17 mouse cellular contexts compared by ENCODE assay signal in the genomic region with DNA sequence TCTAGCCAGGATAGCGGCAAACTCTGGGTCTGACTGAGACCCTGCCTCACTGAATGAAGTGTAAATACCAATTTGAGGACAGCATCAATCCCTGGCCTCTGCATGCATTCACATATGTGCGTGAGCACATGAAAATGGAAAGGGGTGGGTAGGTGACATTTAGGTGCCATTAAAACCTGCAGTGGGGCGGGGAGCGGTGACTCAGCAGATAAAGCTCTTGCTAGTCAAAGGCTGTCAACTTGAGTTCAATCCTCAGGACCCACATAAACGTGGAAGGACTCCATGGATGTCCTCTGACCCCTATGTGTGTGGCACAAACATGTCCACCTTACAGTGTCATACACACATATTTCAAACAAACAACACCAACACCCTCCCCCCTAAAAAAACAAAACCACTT. TPM values are rescaled to one million over a fixed set of nuclear protein-coding genes. Genes with fewer than 3 reads are reported as not detected.
A peak's percentile ranks its signal among the peaks of the same experiment; 100 is the strongest.
DNase-seq lines count a peak whose midpoint lies in the region; ATAC-seq and TF ChIP-seq lines count a peak whose summit lies in the region.
"Had no signal": no experiment of that assay in that cellular context is flagged by ENCODE, and none has a peak within 500 bp of the region (broad histone marks: within the 10 kb centered on the region; RNA-seq: fewer than 3 reads in every experiment).

No protein-coding gene starts in this region.

- peak overlapping the region; percentile 87; the same call in 1 of the 2 replicates for H3K27ac ChIP-seq in heart, embryonic 10.5 days
- H3K27ac ChIP-seq in liver, postnatal 0 days (ENCODE audit: low read depth) = no peak overlapping the region
- H3K27ac ChIP-seq in liver, embryonic 13.5 days = peak overlapping the region; percentile 100
- H3K27ac ChIP-seq: forebrain, embryonic 13.5 days; midbrain, embryonic 15.5 days had no signal

- H3K9me3 ChIP-seq in heart, embryonic 10.5 days = no peaks in the 10 kb centered on the region
- no peaks in the 10 kb centered on the region for H3K9me3 ChIP-seq in liver, postnatal 0 days (ENCODE audit: low read length)
- H3K9me3 ChIP-seq in liver, embryonic 13.5 days (replicated peaks) = no peaks in the 10 kb centered on the region
- H3K9me3 ChIP-seq: forebrain, embryonic 13.5 days; megakaryocyte, embryonic 14.5 days; midbrain, embryonic 15.5 days had no signal

- peaks cover 12% of the 10 kb centered on the region; the same call in 1 of the 2 replicates for H3K27me3 ChIP-seq in heart, embryonic 10.5 days (ENCODE audit: insufficient read depth, poor library complexity, severe bottlenecking)
- H3K27me3 ChIP-seq in liver, postnatal 0 days (ENCODE audit: insufficient read depth, low read length) = no peaks in the 10 kb centered on the region
- H3K27me3 ChIP-seq in liver, embryonic 13.5 days = no peaks in the 10 kb centered on the region
- H3K27me3 ChIP-seq: forebrain, embryonic 13.5 days; megakaryocyte, embryonic 14.5 days; midbrain, embryonic 15.5 days had no signal

- 80% methylated on average over 5 of the region's 5 CpGs for WGBS in heart, embryonic 10.5 days
- 71% methylated on average over 5 of the region's 5 CpGs for WGBS in liver, postnatal 0 days (ENCODE audit: insufficient replicate concordance)
- WGBS in liver, embryonic 13.5 days (ENCODE audit: insufficient replicate concordance) = 58% methylated on average over 5 of the region's 5 CpGs

- DNase-seq in heart, embryonic 10.5 days (ENCODE audit: low spot score) = no peak
- no peak for DNase-seq in heart, adult 18-20 months
- peak; percentile 89 for DNase-seq in liver
- no peak for DNase-seq in liver, postnatal 0 days
- peak; percentile 64 for DNase-seq in liver, embryonic 13.5 days
- DNase-seq in adrenal gland, postnatal 25 days = no peak
- DNase-seq in layer of hippocampus, postnatal 25 days (ENCODE audit: extremely low spot score in 1 of 2, low spot score in 1 of 2) = no peak
- DNase-seq: cerebellum, postnatal 25 days; gastrocnemius, postnatal 10 days; kidney, adult 2 months; kidney, postnatal 25 days; lung, adult 2 months; thymus, postnatal 25 days had no signal

- 0 out of 2 replicates have a peak, but pooled peaks cover 4% of the 10 kb centered on the region for H3K36me3 ChIP-seq in heart, embryonic 10.5 days
- H3K36me3 ChIP-seq in liver, postnatal 0 days (replicated peaks; ENCODE audit: insufficient read depth, low read length) = no peaks in the 10 kb centered on the region
- H3K36me3 ChIP-seq in liver, embryonic 13.5 days = peaks cover 23% of the 10 kb centered on the region
- H3K36me3 ChIP-seq: midbrain, embryonic 15.5 days had no signal

- H3K9ac ChIP-seq in liver, postnatal 0 days (replicated peaks) = no peak overlapping the region
- H3K9ac ChIP-seq in liver, embryonic 13.5 days = peak overlapping the region; percentile 65
- H3K9ac ChIP-seq: forebrain, embryonic 13.5 days; midbrain, embryonic 15.5 days had no signal

- no peak overlapping the region for H3K4me2 ChIP-seq in liver, postnatal 0 days (ENCODE audit: low read depth, low read length)
- peak overlapping the region; percentile 67 for H3K4me2 ChIP-seq in liver, embryonic 13.5 days
- H3K4me2 ChIP-seq: forebrain, embryonic 13.5 days; midbrain, embryonic 15.5 days had no signal

- H3K4me1 ChIP-seq in heart, embryonic 10.5 days = peaks cover 94% of the 10 kb centered on the region
- H3K4me1 ChIP-seq in liver, postnatal 0 days (ENCODE audit: insufficient read depth) = peaks cover 22% of the 10 kb centered on the region
- H3K4me1 ChIP-seq in liver, embryonic 13.5 days (replicated peaks) = peaks cover 98% of the 10 kb centered on the region

- no peak for ATAC-seq in liver, postnatal 0 days
- no peak for ATAC-seq in liver, embryonic 13.5 days (ENCODE audit: low read depth)
- ATAC-seq: forebrain, embryonic 13.5 days; midbrain, embryonic 15.5 days had no signal

- TF ChIP-seq EP300 in liver, postnatal 0 days (IDR thresholded peaks at IDR 0.05; ENCODE audit: low read depth) = no peak

- H3K4me3 ChIP-seq in heart, embryonic 10.5 days = no peak overlapping the region
- no peak overlapping the region for H3K4me3 ChIP-seq in liver, postnatal 0 days (ENCODE audit: low read depth, low read length)
- no peak overlapping the region for H3K4me3 ChIP-seq in liver, embryonic 13.5 days (replicated peaks)
- H3K4me3 ChIP-seq: forebrain, embryonic 13.5 days; megakaryocyte, embryonic 14.5 days; midbrain, embryonic 15.5 days; myocyte had no signal

- no peak for TF ChIP-seq CTCF in liver, postnatal 0 days (IDR thresholded peaks at IDR 0.05; ENCODE audit: low read depth)

RNA-seq across cellular contexts. Expression of gene Shb, which starts 50.8 kb away (rescaled TPM):
- 8.2 and 8.3 TPM in 2 replicates for polyA plus RNA-seq in heart, embryonic 10.5 days (2016; fragmentation: Nextera tagmentation; extraction: Ambion mirVana)
- total RNA-seq in heart, adult 18-20 months (2021) = 10 to 100 TPM; 32.5 to 45.3 TPM
- 2.5 and 3.2 TPM in 2 replicates for polyA plus RNA-seq in liver, postnatal 0 days (2015; fragmentation: Nextera tagmentation; extraction: Ambion mirVana)
- 2.3 and 3.0 TPM in 2 replicates for polyA plus RNA-seq in liver, embryonic 13.5 days (2015; fragmentation: Nextera tagmentation; extraction: Ambion mirVana)
- total RNA-seq in adrenal gland, postnatal 25 days (2021) = 88.4 and 94.4 TPM in 2 replicates
- total RNA-seq in layer of hippocampus, postnatal 25 days (2021) = 10 to 100 TPM; 16.1 to 18.8 TPM

Comparison
In these comparisons a context has a peak if more than half of its experiments do, and no peak if none do; other contexts are left out.
1. DNase-seq: peak in liver (single experiment) and liver, embryonic 13.5 days (single experiment); none in heart, embryonic 10.5 days (single experiment), heart, adult 18-20 months (0 of 2), liver, postnatal 0 days (single experiment), adrenal gland, postnatal 25 days (single experiment) and layer of hippocampus, postnatal 25 days (0 of 2).